In the genomic region with DNA sequence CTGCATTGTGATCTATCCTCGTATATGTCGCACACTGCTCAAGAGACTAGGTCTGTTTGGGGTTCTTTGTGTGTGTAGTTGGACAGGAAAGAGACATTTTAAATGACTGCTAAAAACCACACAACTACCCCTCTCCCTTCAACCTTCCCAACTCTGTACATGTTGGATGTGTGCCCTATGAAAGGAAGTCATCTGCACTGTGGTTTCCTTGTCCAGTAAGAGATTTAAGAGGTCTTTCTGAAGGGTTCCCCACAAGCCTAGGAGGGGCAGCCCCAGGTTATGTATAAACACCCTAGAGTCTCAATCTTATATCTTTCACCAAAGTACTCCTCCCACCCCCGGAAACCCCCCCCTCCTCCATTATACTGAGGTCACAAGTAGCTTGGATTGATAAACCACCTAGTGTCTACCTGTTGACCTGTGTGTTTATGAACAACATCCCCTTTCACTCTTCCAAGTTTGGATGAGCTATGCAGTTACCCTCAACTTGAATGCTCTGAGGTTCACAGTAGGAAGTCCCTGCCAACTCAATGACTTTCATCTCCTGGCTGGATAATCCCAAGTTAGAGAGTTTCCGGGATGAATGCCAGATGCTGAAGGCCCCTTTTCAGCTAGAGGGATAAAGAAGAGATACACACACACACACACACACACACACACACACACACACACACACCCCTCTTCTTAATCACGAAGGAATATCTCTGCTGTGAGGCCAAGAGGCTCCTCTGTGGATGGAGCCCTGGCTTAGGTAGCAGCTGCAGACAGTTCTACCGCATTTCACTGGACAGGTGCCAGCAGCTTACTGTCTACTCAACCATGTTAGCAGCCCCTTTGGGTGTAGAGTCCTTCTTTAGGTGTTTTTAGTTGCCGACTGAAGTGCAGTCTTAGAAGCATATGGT, we compare ENCODE assay signal across 12 mouse cellular contexts. TPM values are rescaled to one million over a fixed set of nuclear protein-coding genes. Genes with fewer than 3 reads are reported as not detected.
DNase-seq lines count a peak whose midpoint lies in the region; ATAC-seq lines count a peak whose summit lies in the region.
"Had no signal": no experiment of that assay in that cellular context is flagged by ENCODE, and none has a peak within 500 bp of the region (broad histone marks: within the 10 kb centered on the region; RNA-seq: fewer than 3 reads in every experiment).

No protein-coding gene starts in this region.

- no peak overlapping the region for H3K4me2 ChIP-seq in embryonic facial prominence, embryonic 14.5 days (ENCODE audit: low read depth, low read length)
- H3K4me2 ChIP-seq: forebrain, embryonic 12.5 days; limb, embryonic 13.5 days; neural tube, embryonic 12.5 days had no signal

- no peak overlapping the region for H3K4me3 ChIP-seq in embryonic facial prominence, embryonic 14.5 days (ENCODE audit: low read depth, low read length)
- H3K4me3 ChIP-seq in embryonic facial prominence, embryonic 10.5 days: no peak overlapping the region
- H3K4me3 ChIP-seq: forebrain, embryonic 12.5 days; limb, embryonic 13.5 days; neural tube, embryonic 12.5 days had no signal

- H3K27ac ChIP-seq in embryonic facial prominence, embryonic 14.5 days (replicated peaks; ENCODE audit: low read depth, low read length): no peak overlapping the region
- H3K27ac ChIP-seq in embryonic facial prominence, embryonic 10.5 days (replicated peaks): no peak overlapping the region
- H3K27ac ChIP-seq: forebrain, embryonic 12.5 days; limb, embryonic 13.5 days; neural tube, embryonic 12.5 days had no signal

- H3K36me3 ChIP-seq in embryonic facial prominence, embryonic 14.5 days (ENCODE audit: control insufficient read depth, insufficient read depth, low read length): no peaks in the 10 kb centered on the region
- no peaks in the 10 kb centered on the region for H3K36me3 ChIP-seq in embryonic facial prominence, embryonic 10.5 days (replicated peaks)
- H3K36me3 ChIP-seq: forebrain, embryonic 12.5 days; limb, embryonic 13.5 days; neural tube, embryonic 12.5 days had no signal

- H3K9ac ChIP-seq in embryonic facial prominence, embryonic 14.5 days (ENCODE audit: low read depth, low read length): no peak overlapping the region
- H3K9ac ChIP-seq: forebrain, embryonic 12.5 days; limb, embryonic 13.5 days; neural tube, embryonic 12.5 days had no signal

- H3K9me3 ChIP-seq in embryonic facial prominence, embryonic 14.5 days (ENCODE audit: control insufficient read depth, low read length): no peaks in the 10 kb centered on the region
- H3K9me3 ChIP-seq in embryonic facial prominence, embryonic 10.5 days: no peaks in the 10 kb centered on the region
- H3K9me3 ChIP-seq: forebrain, embryonic 12.5 days; limb, embryonic 13.5 days; neural tube, embryonic 12.5 days had no signal

- H3K27me3 ChIP-seq in embryonic facial prominence, embryonic 14.5 days (replicated peaks; ENCODE audit: control insufficient read depth, insufficient read depth, low read length): no peaks in the 10 kb centered on the region
- no peaks in the 10 kb centered on the region for H3K27me3 ChIP-seq in embryonic facial prominence, embryonic 10.5 days (replicated peaks; ENCODE audit: low read depth, poor library complexity, severe bottlenecking)
- H3K27me3 ChIP-seq: forebrain, embryonic 12.5 days; limb, embryonic 13.5 days; neural tube, embryonic 12.5 days had no signal

- H3K4me1 ChIP-seq in embryonic facial prominence, embryonic 14.5 days (ENCODE audit: control insufficient read depth, insufficient read depth, low read length): peaks cover 16% of the 10 kb centered on the region
- H3K4me1 ChIP-seq in embryonic facial prominence, embryonic 10.5 days: peaks cover 14% of the 10 kb centered on the region

- peak; percentile 72 for ATAC-seq in embryonic facial prominence, embryonic 14.5 days (ENCODE audit: low read depth)
- no peak for ATAC-seq in granulocyte monocyte progenitor cell, adult 5-6 weeks (replicated peaks; ENCODE audit: poor library complexity, severe bottlenecking)

- DNase-seq in embryonic facial prominence, embryonic 14.5 days (ENCODE audit: low spot score): peak; percentile 89
- no peak for DNase-seq in embryonic facial prominence, embryonic 10.5 days (ENCODE audit: low spot score)
- DNase-seq in lung, postnatal 10 days: peak; percentile 48
- DNase-seq in lung, adult 18-20 months: no peak
- peak; percentile 56 for DNase-seq in heart, adult 8-10 months (ENCODE audit: low spot score)
- peak; percentile 56 to 69 for DNase-seq in kidney, postnatal 25 days
- no peak for DNase-seq in T-cell, adult 2 months (ENCODE audit: low spot score)
- DNase-seq: thymus, postnatal 36 days had no signal

- WGBS in embryonic facial prominence, embryonic 14.5 days: 51% methylated on average over 7 of the region's 7 CpGs
- 84% methylated on average over 7 of the region's 7 CpGs for WGBS in embryonic facial prominence, embryonic 10.5 days

RNA-seq across cellular contexts. Expression of gene D630039A03Rik, which starts 32.3 kb away (rescaled TPM):
- polyA plus RNA-seq in embryonic facial prominence, embryonic 14.5 days (2014; fragmentation: Nextera tagmentation; extraction: Ambion mirVana): 0.19 and 0.42 TPM in 2 replicates
- polyA plus RNA-seq in embryonic facial prominence, embryonic 10.5 days (2016; fragmentation: Nextera tagmentation; extraction: Ambion mirVana): 0.11 TPM in 1 of 2 replicates, not detected in the other
- under 1 TPM; 0.09 to 0.25 (median 0.18) TPM for total RNA-seq in heart, adult 8-10 months (2022)
- not detected in 2 replicates for total RNA-seq in granulocyte monocyte progenitor cell, adult 5-6 weeks (2014; fragmentation: Nextera tagmentation)
- 0.09 TPM in 1 of 2 replicates, not detected in the other for total RNA-seq in granulocyte monocyte progenitor cell, adult 5-6 weeks (2017)
- polyA plus RNA-seq: forebrain, embryonic 12.5 days had no signal

Comparison
In these comparisons a context has a peak if more than half of its experiments do, and no peak if none do; other contexts are left out.
1. DNase-seq: peak in embryonic facial prominence, embryonic 14.5 days (single experiment), lung, postnatal 10 days (single experiment), heart, adult 8-10 months (single experiment) and kidney, postnatal 25 days (2 of 2); none in embryonic facial prominence, embryonic 10.5 days (single experiment), lung, adult 18-20 months (0 of 2) and T-cell, adult 2 months (single experiment).